Mouse (Mus musculus): ENCODE measurements around the gene Gch1. TPM values are rescaled to one million over a fixed set of nuclear protein-coding genes. Genes with fewer than 3 reads are reported as not detected.

The Gch1 gene
- total and polyA plus RNA-seq, 3 experiments: 4.4 to 6.6 TPM; not detected in 1

DNA sequence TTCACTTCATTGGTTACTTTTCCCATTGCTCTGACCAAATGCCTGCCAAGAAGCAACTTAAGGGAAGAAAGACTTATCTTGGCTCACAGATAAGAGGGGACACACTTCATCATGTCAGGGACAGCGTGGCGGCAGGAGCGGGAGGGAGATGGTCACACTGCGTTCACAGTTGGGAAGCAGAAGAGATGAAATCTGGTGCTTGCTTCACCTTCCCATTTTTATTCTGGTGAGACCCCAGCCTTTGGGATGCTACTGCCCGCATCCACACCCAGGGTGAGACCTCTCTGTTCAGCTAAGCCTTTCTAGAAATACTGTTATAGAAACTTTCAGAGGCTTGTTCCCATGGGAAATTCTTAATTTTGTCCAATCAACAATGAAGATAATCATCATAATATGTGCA lies 44.9 kb downstream of the Gch1 start:
- no peaks in the 10 kb centered on the region for H3K27me3 ChIP-seq (ENCODE audit: control insufficient read depth in 1 of 2, insufficient read depth in 2 of 2, low read length in 2 of 2)
- no peak overlapping the region for H3K27ac ChIP-seq (ENCODE audit: control insufficient read depth, low read depth, low read length)

GRCm38 (mm10) chr14:47138853-47139252 lies 50.4 kb downstream of the Gch1 start:
- no peak for TF ChIP-seq MAZ (IDR thresholded peaks at IDR 0.05; ENCODE audit: low read depth, low read length)

More for the DNA sequence above, 44.9 kb downstream of the Gch1 start:
- peaks cover 0 to 4% of the 10 kb centered on the region in 2 experiments; a peak in 1 of 4 replicates for H3K36me3 ChIP-seq (ENCODE audit: control insufficient read depth in 1 of 2, insufficient read depth in 2 of 2, low read length in 2 of 2)
- H3K4me1 ChIP-seq (ENCODE audit: control insufficient read depth in 1 of 2, insufficient read depth in 2 of 2, low read length in 2 of 2): peaks cover 0 to 4% of the 10 kb centered on the region in 2 experiments; a peak in 2 of 4 replicates
- no peak overlapping the region for H3K4me3 ChIP-seq (ENCODE audit: control insufficient read depth in 1 of 2, insufficient read depth in 1 of 2, low read depth in 2 of 2, low read length in 2 of 2)
- TF ChIP-seq GABPA (IDR thresholded peaks at IDR 0.05; ENCODE audit: low read depth, low read length) (no peak), E2F4 (IDR thresholded peaks at IDR 0.05; ENCODE audit: borderline replicate concordance, low read depth, low read length) (no peak), ETS1 (IDR thresholded peaks at IDR 0.05; ENCODE audit: low read depth, low read length) (no peak), MYB (IDR thresholded peaks at IDR 0.05; ENCODE audit: low read depth, low read length) (no peak), UBTF (IDR thresholded peaks at IDR 0.05; ENCODE audit: borderline replicate concordance, insufficient read depth, low read depth, low read length) (no peak), POLR2AphosphoS2 (IDR thresholded peaks at IDR 0.05; ENCODE audit: low read length) (no peak), ZKSCAN1 (IDR thresholded peaks at IDR 0.05; ENCODE audit: low read depth, low read length) (no peak), POLR2A (IDR thresholded peaks at IDR 0.05; ENCODE audit: control insufficient read depth in 1 of 2, insufficient read depth in 1 of 2, low read depth in 1 of 2, low read length in 2 of 2, poor library complexity in 1 of 2) (no peak), RCOR1 (IDR thresholded peaks at IDR 0.05; ENCODE audit: low read depth, low read length) (no peak), NRF1 (IDR thresholded peaks at IDR 0.05; ENCODE audit: insufficient read depth, low read depth, low read length, poor library complexity, severe bottlenecking) (no peak), TAL1 (IDR thresholded peaks at IDR 0.05; ENCODE audit: low read length) (no peak), ELF1 (IDR thresholded peaks at IDR 0.05; ENCODE audit: low read depth, low read length) (no peak), ZC3H11A (IDR thresholded peaks at IDR 0.05; ENCODE audit: low read depth, low read length) (no peak)
- no peak for DNase-seq (ENCODE audit: low read depth, low spot score)
- no peaks in the 10 kb centered on the region for H3K9me3 ChIP-seq (replicated peaks; ENCODE audit: insufficient read depth, low read length)
- no peak overlapping the region for H3K9ac ChIP-seq (ENCODE audit: control insufficient read depth, low read depth, low read length, poor library complexity, severe bottlenecking)
- H3K79me2 ChIP-seq (ENCODE audit: control insufficient read depth, insufficient read depth, low read length, poor library complexity): no peaks in the 10 kb centered on the region

DNA sequence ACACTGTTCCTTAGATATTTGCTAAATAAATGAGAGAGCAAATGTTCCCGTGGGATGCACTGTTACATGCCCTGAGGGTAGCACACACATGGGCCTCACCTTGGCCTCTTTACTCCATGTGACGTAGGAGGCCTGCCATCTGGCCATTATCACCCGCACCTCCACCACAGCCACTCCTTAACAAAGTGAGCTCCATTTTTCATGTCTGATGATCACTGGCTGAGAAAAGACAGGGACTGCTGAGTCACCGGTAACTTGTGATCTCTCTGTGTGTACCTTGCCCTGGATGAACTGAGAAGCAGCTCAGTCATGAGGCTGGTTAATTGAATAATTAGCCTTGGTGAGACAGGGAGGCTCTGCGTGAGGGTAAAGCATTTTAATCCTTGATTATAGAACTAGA lies 52.6 kb downstream of the Gch1 start:
- no peak for TF ChIP-seq USF1 (IDR thresholded peaks at IDR 0.05; ENCODE audit: low read depth, low read length)
- TF ChIP-seq ZC3H11A (IDR thresholded peaks at IDR 0.05; ENCODE audit: low read depth, low read length): no peak
- no peak for TF ChIP-seq USF2 (IDR thresholded peaks at IDR 0.05; ENCODE audit: borderline replicate concordance in 1 of 2, insufficient read depth in 1 of 2, low read depth in 1 of 2, low read length in 2 of 2)
- TF ChIP-seq POLR2A (IDR thresholded peaks at IDR 0.05; ENCODE audit: control insufficient read depth in 1 of 2, insufficient read depth in 1 of 2, low read depth in 1 of 2, low read length in 2 of 2, poor library complexity in 1 of 2): no peak
- no peak for TF ChIP-seq TCF12 (IDR thresholded peaks at IDR 0.05; ENCODE audit: low read depth, low read length)
- peak; percentile 17 for DNase-seq (ENCODE audit: low read depth, low spot score)
- H3K27ac ChIP-seq (ENCODE audit: control insufficient read depth, low read depth, low read length): no peak overlapping the region
- no peaks in the 10 kb centered on the region for H3K79me2 ChIP-seq (ENCODE audit: control insufficient read depth, insufficient read depth, low read length, poor library complexity)
- H3K9ac ChIP-seq (ENCODE audit: control insufficient read depth, low read depth, low read length, poor library complexity, severe bottlenecking): no peak overlapping the region
- H3K36me3 ChIP-seq (ENCODE audit: control insufficient read depth in 1 of 2, insufficient read depth in 2 of 2, low read length in 2 of 2): peaks cover 0 to 6% of the 10 kb centered on the region in 2 experiments; a peak in 1 of 4 replicates
- peaks cover 3 to 8% of the 10 kb centered on the region in 2 experiments; a peak in 2 of 4 replicates for H3K4me1 ChIP-seq (ENCODE audit: control insufficient read depth in 1 of 2, insufficient read depth in 2 of 2, low read length in 2 of 2)
- no peaks in the 10 kb centered on the region for H3K27me3 ChIP-seq (ENCODE audit: control insufficient read depth in 1 of 2, insufficient read depth in 2 of 2, low read length in 2 of 2)
- no peak overlapping the region for H3K4me3 ChIP-seq (ENCODE audit: control insufficient read depth in 1 of 2, insufficient read depth in 1 of 2, low read depth in 2 of 2, low read length in 2 of 2)
- H3K9me3 ChIP-seq (replicated peaks; ENCODE audit: insufficient read depth, low read length): no peaks in the 10 kb centered on the region

More at GRCm38 (mm10) chr14:47138853-47139252, 50.4 kb downstream of the Gch1 start:
- H3K4me3 ChIP-seq (ENCODE audit: control insufficient read depth in 1 of 2, insufficient read depth in 1 of 2, low read depth in 2 of 2, low read length in 2 of 2): no peak overlapping the region
- H3K4me1 ChIP-seq (ENCODE audit: control insufficient read depth in 1 of 2, insufficient read depth in 2 of 2, low read length in 2 of 2): peaks cover 3 to 4% of the 10 kb centered on the region in 2 experiments; a peak in 2 of 4 replicates
- H3K36me3 ChIP-seq (ENCODE audit: control insufficient read depth in 1 of 2, insufficient read depth in 2 of 2, low read length in 2 of 2): peaks cover 0 to 6% of the 10 kb centered on the region in 2 experiments; a peak in 1 of 4 replicates
- no peak overlapping the region for H3K27ac ChIP-seq (ENCODE audit: control insufficient read depth, low read depth, low read length)
- no peaks in the 10 kb centered on the region for H3K9me3 ChIP-seq (replicated peaks; ENCODE audit: insufficient read depth, low read length)
- peak; percentile 21 for DNase-seq (ENCODE audit: low read depth, low spot score)
- H3K9ac ChIP-seq (ENCODE audit: control insufficient read depth, low read depth, low read length, poor library complexity, severe bottlenecking): no peak overlapping the region
- no peaks in the 10 kb centered on the region for H3K27me3 ChIP-seq (ENCODE audit: control insufficient read depth in 1 of 2, insufficient read depth in 2 of 2, low read length in 2 of 2)
- H3K79me2 ChIP-seq (ENCODE audit: control insufficient read depth, insufficient read depth, low read length, poor library complexity): no peaks in the 10 kb centered on the region

All from MEL (cell line).